Mouse (Mus musculus): ENCODE measurements around the gene Supt5. TPM values are rescaled to one million over a fixed set of nuclear protein-coding genes. Genes with fewer than 3 reads are reported as not detected.

Supt5 gene
- total RNA-seq, 4 experiments from 2014 or later = 117 to 123 (median 121) TPM

Other genes with a start within 250 kb of the Supt5 start
- under 1 TPM; 0.06 to 0.12 (median 0.07) TPM for gene 9530053A07Rik, start 209.3 kb downstream of the Supt5 start, total RNA-seq (2022)
- 10 to 100 TPM; 47.8 to 59.8 (median 56.9) TPM for gene Fbl, start 169.0 kb downstream of the Supt5 start, total RNA-seq (2022)
- 10 to 100 TPM; 42.5 to 45.3 (median 44.3) TPM for gene Dyrk1b, start 159.3 kb downstream of the Supt5 start, total RNA-seq (2022)
- gene Eid2, start 70.9 kb downstream of the Supt5 start, total RNA-seq (2022) = 10 to 100 TPM; 56.5 to 59.8 (median 58.3) TPM
- 10 to 100 TPM; 30.6 to 34.2 (median 33.4) TPM for gene Eid2b, start 61.0 kb downstream of the Supt5 start, total RNA-seq (2022)
- 1 to 10 TPM in 2 of 4 experiments, under 1 TPM in 2; 0.72 to 1.9 (median 1.0) TPM for gene Selenov, start 47.6 kb downstream of the Supt5 start, total RNA-seq (2022)
- gene Dll3, start 36.5 kb downstream of the Supt5 start, total RNA-seq (2022) = 1 to 10 TPM in 2 of 4 experiments, under 1 TPM in 2; 0.59 to 2.9 (median 0.95) TPM
- gene Timm50, start 26.7 kb downstream of the Supt5 start, total RNA-seq (2022) = 10 to 100 TPM; 34.8 to 39.2 (median 39.1) TPM
- gene Rps16, start 11.9 kb upstream of the Supt5 start, total RNA-seq (2022) = 100 to 1,000 TPM; 521 to 591 (median 572) TPM
- gene Plekhg2, start 33.9 kb upstream of the Supt5 start, total RNA-seq (2022) = 1 to 10 TPM; 6.2 to 8.4 (median 8.0) TPM
- gene Zfp36, start 41.5 kb upstream of the Supt5 start, total RNA-seq (2022) = 1 to 10 TPM; 2.1 to 6.1 (median 3.6) TPM
- gene Med29, start 54.0 kb upstream of the Supt5 start, total RNA-seq (2022) = 10 to 100 TPM; 13.2 to 17.4 (median 16.3) TPM
- gene Paf1, start 54.2 kb upstream of the Supt5 start, total RNA-seq (2022) = 10 to 100 TPM; 51.1 to 77.7 (median 63.9) TPM
- 1 to 10 TPM in 2 of 4 experiments, under 1 TPM in 2; 0.38 to 5.7 (median 1.9) TPM for gene Gmfg, start 98.7 kb upstream of the Supt5 start, total RNA-seq (2022)
- 10 to 100 TPM; 77.6 to 83.2 (median 81.1) TPM for gene Lrfn1, start 113.2 kb upstream of the Supt5 start, total RNA-seq (2022)
- not detected for gene Ifnl2, start 171.7 kb upstream of the Supt5 start, total RNA-seq (2022)
- not detected for gene Ifnl3, start 184.1 kb upstream of the Supt5 start, total RNA-seq (2022)
- not detected for gene Sycn, start 202.1 kb upstream of the Supt5 start, total RNA-seq (2022)
- under 1 TPM in 3 of 4 experiments, not detected in 1; 0.23 to 0.49 (median 0.39) TPM for gene Nccrp1, start 208.5 kb upstream of the Supt5 start, total RNA-seq (2022)